Comparison of ENCODE assay signal across 31 mouse cellular contexts in the genomic region with DNA sequence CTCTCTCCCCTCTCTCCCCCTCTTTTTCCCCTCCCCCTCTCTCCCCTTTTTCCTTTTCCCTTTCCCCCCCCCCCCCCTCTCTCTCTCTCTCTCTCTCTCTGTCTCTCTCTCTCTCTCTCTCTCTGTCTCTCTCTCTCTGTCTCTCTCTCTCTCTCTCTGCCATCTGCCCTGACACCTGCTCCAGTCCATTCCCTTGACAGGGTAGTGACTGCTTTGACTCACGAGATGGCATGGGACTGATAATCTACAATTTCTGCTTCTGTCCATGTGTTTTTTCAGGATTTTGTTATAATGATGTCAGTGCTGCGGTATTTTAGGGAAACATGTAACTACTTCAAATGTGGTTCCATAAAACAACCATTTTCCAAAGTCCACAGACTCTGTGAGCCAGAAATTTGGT.
"Had no signal": no experiment of that assay in that cellular context is flagged by ENCODE, and none has a peak within 500 bp of the region (broad histone marks: within the 10 kb centered on the region; RNA-seq: fewer than 3 reads in every experiment).

No protein-coding gene starts in this region.

- H3K27me3 ChIP-seq: heart, embryonic 12.5 days; heart, embryonic 13.5 days; heart, embryonic 15.5 days; hindbrain, embryonic 12.5 days; hindbrain, embryonic 13.5 days; hindbrain, embryonic 15.5 days; intestine, embryonic 15.5 days; kidney, embryonic 15.5 days had no signal

- DNase-seq: heart, postnatal 10 days; heart, postnatal 14 days; heart, postnatal 36 days; heart, postnatal 4 days; kidney, adult 11 months; kidney, adult 18-20 months; kidney, adult 2 months; kidney, adult 8-10 months; kidney, adult 9 months; kidney, postnatal 10 days; kidney, postnatal 14 days; kidney, postnatal 25 days; kidney, postnatal 36 days; kidney, postnatal 4 days; layer of hippocampus, adult 9-11 months; layer of hippocampus, postnatal 36 days had no signal

- H3K36me3 ChIP-seq: heart, embryonic 10.5 days; heart, embryonic 12.5 days; heart, embryonic 13.5 days; heart, embryonic 15.5 days; hindbrain, embryonic 10.5 days; hindbrain, embryonic 12.5 days; hindbrain, embryonic 13.5 days; hindbrain, embryonic 15.5 days; intestine, embryonic 15.5 days; kidney, embryonic 15.5 days had no signal

- H3K4me3 ChIP-seq: heart, embryonic 10.5 days; heart, embryonic 12.5 days; heart, embryonic 13.5 days; heart, embryonic 15.5 days; hindbrain, embryonic 10.5 days; hindbrain, embryonic 12.5 days; hindbrain, embryonic 13.5 days; hindbrain, embryonic 15.5 days; intestine, embryonic 15.5 days; kidney, embryonic 15.5 days; layer of hippocampus, adult 2 months had no signal

- H3K27ac ChIP-seq: heart, embryonic 10.5 days; heart, embryonic 13.5 days; heart, embryonic 15.5 days; hindbrain, embryonic 10.5 days; hindbrain, embryonic 12.5 days; hindbrain, embryonic 13.5 days; hindbrain, embryonic 14.5 days; hindbrain, embryonic 15.5 days; hindbrain, postnatal 0 days; intestine, embryonic 15.5 days; kidney, embryonic 15.5 days; kidney, postnatal 0 days; layer of hippocampus, adult 2 months had no signal

- H3K4me2 ChIP-seq: heart, embryonic 11.5 days; heart, embryonic 12.5 days; heart, embryonic 13.5 days; heart, embryonic 15.5 days; hindbrain, embryonic 12.5 days; hindbrain, embryonic 13.5 days; hindbrain, embryonic 14.5 days; hindbrain, embryonic 15.5 days; intestine, embryonic 15.5 days; kidney, embryonic 15.5 days had no signal

- H3K4me1 ChIP-seq: heart, embryonic 12.5 days; heart, embryonic 13.5 days; heart, embryonic 15.5 days; hindbrain, embryonic 15.5 days; intestine, embryonic 15.5 days had no signal
